Mouse (Mus musculus) midbrain, embryonic 16.5 days (tissue): ENCODE results near the gene Mrps14. TPM values are rescaled to one million over a fixed set of nuclear protein-coding genes. Genes with fewer than 3 reads are reported as not detected.

Source experiments
- ATAC-seq: fragments of 200-750 bp; cut with Nextera tagmentation; 2 replicates; pipeline ENCODE4 v1.8.0; 2017; ENCODE audit warnings: moderate TSS enrichment
- H3K27ac ChIP-seq: fragments of 300-500 bp; sonication (generic); 2 replicates; pipeline ENCODE4 v1.5.1; 2014; ENCODE audit warnings: mild to moderate bottlenecking, low read length, mixed read lengths
- H3K27me3 ChIP-seq: fragments of 300-500 bp; sonication (generic); 2 replicates; pipeline ENCODE4 v1.6.1; 2014; ENCODE audit warnings: low read depth, low read length, mixed read lengths; ENCODE audit not compliant: control insufficient read depth, insufficient read depth
- H3K36me3 ChIP-seq: fragments of 300-500 bp; sonication (generic); 2 replicates; pipeline ENCODE4 v1.6.1; 2014; ENCODE audit warnings: mild to moderate bottlenecking, low read length, moderate library complexity, mixed read lengths; ENCODE audit not compliant: control insufficient read depth, insufficient read depth
- H3K4me1 ChIP-seq: fragments of 300-500 bp; sonication (generic); 2 replicates; pipeline ENCODE4 v1.6.1; 2014; ENCODE audit warnings: mild to moderate bottlenecking, low read length, mixed read lengths; ENCODE audit not compliant: control insufficient read depth, insufficient read depth
- H3K4me2 ChIP-seq: fragments of 300-500 bp; sonication (generic); 2 replicates; pipeline ENCODE4 v1.6.1; 2014; ENCODE audit warnings: mild to moderate bottlenecking, low read length, mixed read lengths
- H3K4me3 ChIP-seq: fragments of 300-500 bp; sonication (generic); 2 replicates; pipeline ENCODE4 v1.5.1; 2014; ENCODE audit warnings: low read depth, mild to moderate bottlenecking, low read length, moderate library complexity, mixed read lengths
- H3K9ac ChIP-seq: fragments of 300-500 bp; sonication (generic); 2 replicates; pipeline ENCODE4 v1.6.1; 2014; ENCODE audit warnings: low read depth, low read length, mixed read lengths
- H3K9me3 ChIP-seq: fragments of 300-500 bp; sonication (generic); replicated peaks from 2 replicates; pipeline ENCODE4 v1.6.1; 2014; ENCODE audit warnings: mild to moderate bottlenecking, low read length, mixed read lengths; ENCODE audit not compliant: control insufficient read depth, poor library complexity, severe bottlenecking
- WGBS: fragments of 180-500 bp; shearing (Covaris S2); extraction: QIAGEN DNeasy Blood & Tissue Kit; methylation state at CpG from one replicate; pipeline ENCODE4 v1.1.7; 2014; 5-methylcytosine and 5-hydroxymethylcytosine counted together
- polyA plus RNA-seq: library from polyadenylated mRNA; unstranded; fragments of >200 nt; fragmentation: Nextera tagmentation; extraction: Ambion mirVana; gene quantifications from 2 replicates; pipeline ENCODE4 v1.2.1, GENCODE M21; 2015

The Mrps14 gene
- polyA plus RNA-seq, 1 experiment from 2014 or later = 128 TPM

DNA sequence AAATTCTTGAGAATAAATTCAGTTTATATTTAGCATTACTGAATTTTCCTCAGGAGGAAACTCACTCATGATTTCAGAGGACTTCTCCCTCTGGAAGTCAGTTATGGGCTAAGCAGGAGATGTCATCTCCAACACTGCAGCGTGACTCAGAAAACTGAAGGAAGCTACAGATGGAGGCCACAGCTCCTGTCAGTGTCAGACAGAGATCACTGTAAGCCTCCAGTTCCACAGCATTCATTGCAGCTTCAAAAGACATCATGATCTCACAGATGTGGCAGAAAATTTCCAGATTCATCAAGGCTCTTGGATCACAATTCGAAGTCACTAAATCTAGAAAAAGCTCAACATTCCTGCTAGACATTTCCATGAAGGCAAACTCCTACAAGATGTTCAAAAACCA, 43.0 kb downstream of the Mrps14 start:
- Histone ChIP-seq H3K4me2 (no peak overlapping the region), H3K27ac (no peak overlapping the region), H3K27me3 (no peaks in the 10 kb centered on the region), H3K4me1 (no peaks in the 10 kb centered on the region), H3K36me3 (peaks cover 9% of the 10 kb centered on the region; the same call in 1 of the 2 replicates), H3K9me3 (no peaks in the 10 kb centered on the region; the same call in 1 of the 2 replicates), H3K4me3 (no peak overlapping the region), H3K9ac (no peak overlapping the region)
- 93% methylated on average over 2 of the region's 2 CpGs for WGBS
- ATAC-seq = no peak

DNA sequence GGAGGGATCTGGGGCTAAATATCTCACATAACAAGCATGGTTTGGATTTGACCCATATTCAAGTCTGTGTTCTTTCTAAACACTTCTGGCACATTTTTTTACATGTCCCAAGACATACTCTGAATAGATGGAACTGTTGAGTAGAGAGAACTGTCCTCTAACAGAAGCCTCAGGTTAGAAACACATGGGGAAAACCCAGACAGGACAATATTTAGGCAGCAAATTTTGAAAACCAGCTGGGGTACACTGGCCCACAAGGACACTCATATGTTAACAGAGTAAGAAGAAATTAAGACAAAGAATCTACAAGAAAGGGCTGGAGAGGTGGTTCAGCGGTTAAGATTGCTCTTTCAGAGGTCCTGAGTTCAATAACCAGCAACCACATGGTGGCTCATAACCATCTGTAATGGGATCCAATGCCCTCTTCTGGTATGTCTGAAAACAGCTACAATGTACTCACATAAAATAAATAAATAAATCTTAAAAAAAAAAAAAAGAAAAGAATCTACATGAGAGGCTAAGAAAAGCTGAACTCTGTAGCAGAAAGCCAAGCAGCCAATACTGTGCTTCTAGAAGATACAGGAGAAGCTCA, 43.9 kb downstream of the Mrps14 start:
- 97% methylated on average over 1 of the region's 1 CpGs for WGBS
- no peaks in the 10 kb centered on the region for H3K4me1 ChIP-seq

GRCm38 (mm10) chr1:160240091-160240490, 45.1 kb downstream of the Mrps14 start:
- no peak overlapping the region for H3K4me2 ChIP-seq
- no peak overlapping the region for H3K4me3 ChIP-seq
- H3K4me1 ChIP-seq = no peaks in the 10 kb centered on the region
- peaks cover 9% of the 10 kb centered on the region; the same call in 1 of the 2 replicates for H3K36me3 ChIP-seq
- ATAC-seq = no peak
- no peak overlapping the region for H3K9ac ChIP-seq
- H3K27ac ChIP-seq = no peak overlapping the region
- WGBS = 92% methylated on average over 2 of the region's 2 CpGs
- H3K27me3 ChIP-seq = no peaks in the 10 kb centered on the region
- no peaks in the 10 kb centered on the region; the same call in 1 of the 2 replicates for H3K9me3 ChIP-seq

More for the DNA sequence above, 43.9 kb downstream of the Mrps14 start:
- peaks cover 9% of the 10 kb centered on the region; the same call in 1 of the 2 replicates for H3K36me3 ChIP-seq
- H3K27me3 ChIP-seq = no peaks in the 10 kb centered on the region
- ATAC-seq = no peak
- no peak overlapping the region for H3K4me3 ChIP-seq
- no peak overlapping the region for H3K4me2 ChIP-seq
- no peak overlapping the region for H3K9ac ChIP-seq
- no peaks in the 10 kb centered on the region; the same call in 1 of the 2 replicates for H3K9me3 ChIP-seq
- H3K27ac ChIP-seq = no peak overlapping the region

- Histone ChIP-seq H3K4me2 (no peak overlapping the region), H3K4me1 (no peaks in the 10 kb centered on the region), H3K36me3 (0 out of 2 replicates have a peak, but pooled peaks cover 3% of the 10 kb centered on the region), H3K9me3 (no peaks in the 10 kb centered on the region; the same call in 1 of the 2 replicates), H3K9ac (no peak overlapping the region), H3K27ac (no peak overlapping the region), H3K27me3 (no peaks in the 10 kb centered on the region), H3K4me3 (no peak overlapping the region)
- ATAC-seq = no peak
- WGBS = 88% methylated on average over 5 of the region's 5 CpGs
These were observed 49.7 kb downstream of the Mrps14 start for GRCm38 (mm10) chr1:160244689-160245088.

GRCm38 (mm10) chr1:160245954-160246353, 50.9 kb downstream of the Mrps14 start:
- ATAC-seq = no peak
- no peak overlapping the region for H3K4me3 ChIP-seq
- H3K4me2 ChIP-seq = no peak overlapping the region
- no peaks in the 10 kb centered on the region for H3K9me3 ChIP-seq
- no peaks in the 10 kb centered on the region for H3K27me3 ChIP-seq
- H3K9ac ChIP-seq = no peak overlapping the region
- no peaks in the 10 kb centered on the region for H3K36me3 ChIP-seq
- no peak overlapping the region for H3K27ac ChIP-seq
- WGBS = 85% methylated on average over 2 of the region's 2 CpGs
- no peaks in the 10 kb centered on the region for H3K4me1 ChIP-seq

- Histone ChIP-seq H3K4me1 (no peaks in the 10 kb centered on the region), H3K4me3 (no peak overlapping the region), H3K36me3 (no peaks in the 10 kb centered on the region), H3K4me2 (no peak overlapping the region), H3K9ac (no peak overlapping the region), H3K9me3 (no peaks in the 10 kb centered on the region), H3K27ac (no peak overlapping the region), H3K27me3 (no peaks in the 10 kb centered on the region)
- ATAC-seq = no peak
- WGBS = 81% methylated on average over 4 of the region's 4 CpGs
These were observed 51.8 kb downstream of the Mrps14 start for GRCm38 (mm10) chr1:160246844-160247243.

DNA sequence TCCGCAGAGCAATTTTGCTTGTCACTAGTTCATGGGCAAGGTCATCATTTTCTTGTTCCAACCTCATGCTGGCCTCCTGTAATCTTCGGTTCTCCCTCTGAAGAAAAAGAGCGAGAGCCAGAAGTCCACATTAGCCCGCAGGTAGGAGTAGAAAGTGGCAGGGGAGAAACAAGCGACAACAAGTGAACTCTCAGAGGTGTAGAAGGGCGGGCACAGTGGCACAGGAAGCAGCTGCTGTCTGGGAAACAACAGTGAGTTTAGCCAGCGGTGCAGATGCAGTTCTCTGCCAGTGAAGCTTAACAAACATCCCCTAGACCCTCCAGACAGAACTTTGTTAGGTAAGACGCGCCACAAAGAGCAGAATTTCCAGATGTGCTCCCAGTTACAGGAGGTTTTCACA, 52.5 kb downstream of the Mrps14 start:
- Histone ChIP-seq H3K4me1 (no peaks in the 10 kb centered on the region), H3K4me3 (no peak overlapping the region), H3K27me3 (no peaks in the 10 kb centered on the region), H3K27ac (no peak overlapping the region), H3K4me2 (no peak overlapping the region), H3K9me3 (no peaks in the 10 kb centered on the region), H3K36me3 (no peaks in the 10 kb centered on the region), H3K9ac (no peak overlapping the region)
- ATAC-seq = no peak
- 83% methylated on average over 9 of the region's 9 CpGs for WGBS

- no peak for ATAC-seq
- H3K27me3 ChIP-seq = no peaks in the 10 kb centered on the region
- no peaks in the 10 kb centered on the region for H3K4me1 ChIP-seq
- no peak overlapping the region for H3K4me3 ChIP-seq
- no peak overlapping the region for H3K27ac ChIP-seq
- H3K9ac ChIP-seq = no peak overlapping the region
- no peak overlapping the region for H3K4me2 ChIP-seq
- WGBS = 82% methylated on average over 3 of the region's 3 CpGs
- no peaks in the 10 kb centered on the region for H3K36me3 ChIP-seq
- H3K9me3 ChIP-seq = no peaks in the 10 kb centered on the region
These were observed 54.8 kb downstream of the Mrps14 start for GRCm38 (mm10) chr1:160249786-160250185.

DNA sequence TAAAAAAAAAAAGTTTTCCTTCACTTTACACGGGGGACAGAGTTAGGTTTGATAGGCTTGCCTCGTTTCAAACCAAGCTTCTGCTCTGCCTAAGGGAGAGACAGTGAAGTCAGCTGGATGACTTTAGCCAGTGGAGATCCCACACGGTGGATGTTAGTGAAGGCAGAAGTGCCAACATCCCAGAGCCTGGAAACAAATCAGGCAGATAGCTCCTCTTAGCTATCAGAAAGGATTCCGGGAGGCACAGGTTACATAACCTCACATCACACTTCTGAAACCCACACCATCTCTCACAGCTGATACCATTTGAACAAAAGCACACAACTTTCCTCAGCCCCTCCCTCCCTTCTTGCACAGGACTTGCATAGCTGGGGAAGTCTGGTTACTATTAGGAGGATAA, 55.8 kb downstream of the Mrps14 start:
- Histone ChIP-seq H3K9ac (no peak overlapping the region), H3K36me3 (peaks cover 4% of the 10 kb centered on the region; the same call in 1 of the 2 replicates), H3K9me3 (no peaks in the 10 kb centered on the region), H3K4me3 (no peak overlapping the region), H3K27ac (no peak overlapping the region), H3K4me1 (no peaks in the 10 kb centered on the region), H3K4me2 (no peak overlapping the region), H3K27me3 (no peaks in the 10 kb centered on the region)
- ATAC-seq = no peak
- 81% methylated on average over 4 of the region's 4 CpGs for WGBS
